Mouse (Mus musculus) layer of hippocampus, adult 9-10 months (tissue): ENCODE measurements around the gene Krt10.

Experiments used
- DNase-seq: peaks from one replicate; pipeline ENCODE4 v3.0.0; 2022; ENCODE audit warnings: low spot score

Gene Krt10

DNA sequence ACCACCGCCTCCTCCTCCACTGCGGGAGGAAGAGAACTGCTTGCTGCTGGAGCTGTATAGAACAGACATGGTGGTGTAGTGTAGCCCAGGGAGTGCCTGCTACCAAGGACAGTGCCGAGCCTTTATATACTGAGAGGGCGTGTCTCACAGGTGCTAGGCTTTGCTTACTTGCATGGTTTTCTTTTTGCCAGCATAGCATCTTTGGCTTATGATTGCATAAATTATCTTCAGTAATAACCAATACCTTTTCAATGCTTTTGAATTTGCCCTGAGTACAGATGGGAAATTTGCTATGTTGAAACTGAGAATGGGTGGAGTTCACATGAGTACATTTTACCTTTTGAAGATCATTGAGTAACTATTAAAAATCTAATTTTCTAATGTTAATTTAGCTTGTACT lies at the start of gene Krt10:
TSS of gene Krt10 (minus strand) at position 101 of the 400 bp plus-strand sequence.
- no peak for DNase-seq

DNA sequence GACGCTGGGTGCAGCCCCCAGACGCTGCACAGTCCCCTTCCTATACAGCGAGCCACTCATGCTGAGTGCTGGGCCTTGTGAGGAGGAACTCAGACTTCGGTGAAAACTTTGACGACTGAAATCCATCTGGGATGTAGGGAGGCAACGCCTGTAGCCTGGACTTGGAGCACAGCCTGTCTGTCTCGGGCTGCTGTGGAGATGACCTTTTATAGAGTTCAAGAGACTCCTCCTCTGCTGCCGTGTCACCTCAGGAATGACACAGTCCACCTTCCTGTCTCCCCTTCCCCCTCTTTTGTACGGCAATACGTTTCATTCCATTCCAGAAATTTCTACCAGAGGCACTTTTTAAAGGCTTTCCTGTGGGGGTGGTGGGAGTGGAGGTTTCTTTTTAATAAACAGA lies 48.8 kb upstream of the Krt10 start, which contains the start of gene Krt20:
TSS of gene Krt20 (minus strand) at position 179 of the 400 bp plus-strand sequence.
- no peak for DNase-seq

DNA sequence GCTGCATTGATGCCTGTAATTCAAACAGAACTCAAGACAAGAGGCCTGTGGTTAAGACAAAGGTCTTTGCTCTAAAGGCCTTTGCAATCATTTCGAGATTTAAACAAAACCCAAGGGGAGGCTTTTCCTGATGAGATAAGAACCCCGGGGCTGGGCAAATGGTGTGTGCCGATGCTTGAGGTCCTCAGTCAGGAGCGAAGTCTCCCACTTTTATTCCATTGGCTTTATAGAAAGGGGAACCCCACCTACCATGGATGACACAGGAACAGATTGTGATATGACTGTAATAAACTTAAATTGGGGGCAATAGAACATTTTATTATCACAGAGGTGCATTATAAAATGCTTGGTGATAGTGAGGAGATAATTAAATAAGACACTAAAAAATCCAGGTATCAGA lies 47.5 kb upstream of the Krt10 start:
- no peak for DNase-seq

DNA sequence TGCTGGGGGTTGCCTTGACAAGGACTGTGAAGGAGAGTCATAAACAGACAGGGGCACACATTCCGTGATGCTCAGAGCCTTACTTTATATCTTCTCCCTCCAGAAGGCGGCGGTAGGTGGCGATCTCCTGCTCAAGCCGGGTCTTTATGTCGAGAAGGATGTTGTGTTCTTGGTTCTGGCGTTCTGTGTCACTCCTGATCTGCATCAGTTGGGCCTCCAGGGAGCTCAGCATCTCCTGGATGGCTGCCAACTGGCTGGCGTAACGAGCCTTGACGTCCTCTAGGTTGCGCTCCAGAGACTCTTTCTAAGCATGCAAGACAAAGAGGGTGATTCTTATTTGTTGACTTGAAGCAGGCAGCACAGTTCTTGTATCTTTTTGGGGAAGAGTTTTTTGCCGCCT lies 41.5 kb upstream of the Krt10 start:
- DNase-seq, result no peak

DNA sequence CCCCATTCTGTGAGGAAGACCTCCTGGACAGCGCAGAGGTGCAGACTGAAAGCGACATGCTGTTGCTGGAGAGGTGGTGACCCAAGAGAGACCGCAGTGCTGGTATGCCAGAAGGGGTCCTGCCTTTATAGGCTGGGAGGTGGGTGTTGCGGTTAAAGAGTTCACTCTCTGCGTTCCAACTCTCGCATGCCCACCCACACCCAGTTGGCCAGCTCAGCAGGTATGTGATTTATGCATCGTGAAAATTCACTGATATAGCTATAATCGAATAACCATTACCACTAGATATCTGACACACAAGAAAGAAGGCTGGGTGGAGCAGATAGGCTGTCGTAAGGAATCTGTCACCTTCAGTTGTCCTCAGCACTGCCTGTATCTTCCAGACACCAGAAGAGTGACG lies 33.0 kb upstream of the Krt10 start, which contains the start of gene Krt12:
TSS of gene Krt12 (minus strand) at position 101 of the 400 bp plus-strand sequence.
- no peak for DNase-seq

DNA sequence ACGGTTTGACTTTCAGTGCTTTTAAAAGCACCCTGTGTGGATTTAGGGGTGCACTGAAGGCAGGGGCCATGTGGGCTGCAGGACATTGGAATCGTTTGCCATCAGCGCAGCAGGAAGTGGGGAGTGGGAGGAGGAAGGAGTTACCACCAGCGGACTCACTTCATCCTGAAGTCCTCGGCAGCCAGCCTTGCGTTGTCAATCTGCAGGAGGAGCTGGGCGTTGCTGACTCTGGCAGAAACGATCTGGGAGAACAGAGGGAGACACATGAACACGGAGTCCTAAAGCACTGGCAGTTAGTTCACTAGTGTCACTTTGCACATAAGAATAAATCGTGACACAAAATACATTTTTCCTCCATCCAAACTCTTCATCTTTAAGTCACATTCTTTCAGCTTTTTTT lies 31.4 kb upstream of the Krt10 start:
- DNase-seq, result no peak

DNA sequence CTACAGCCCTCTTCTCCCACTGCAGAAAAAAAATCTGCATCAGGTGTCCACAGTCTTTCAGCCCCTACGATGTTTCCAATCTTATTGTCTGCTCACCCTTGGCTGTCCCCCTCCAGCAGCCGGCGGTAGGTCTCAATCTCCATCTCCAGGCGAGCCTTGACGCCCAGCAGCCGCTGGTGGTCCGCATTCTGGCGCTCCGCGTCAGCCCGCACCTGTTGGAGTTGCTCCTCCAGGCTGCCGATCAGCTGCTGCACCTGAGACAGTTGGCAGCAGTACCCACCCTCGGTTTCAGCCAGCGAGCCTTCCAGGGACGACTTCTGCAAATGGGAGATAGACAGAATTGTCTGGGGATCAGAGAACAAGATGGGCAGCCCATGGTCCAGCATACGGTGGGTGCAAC lies 28.7 kb upstream of the Krt10 start:
- no peak for DNase-seq

DNA sequence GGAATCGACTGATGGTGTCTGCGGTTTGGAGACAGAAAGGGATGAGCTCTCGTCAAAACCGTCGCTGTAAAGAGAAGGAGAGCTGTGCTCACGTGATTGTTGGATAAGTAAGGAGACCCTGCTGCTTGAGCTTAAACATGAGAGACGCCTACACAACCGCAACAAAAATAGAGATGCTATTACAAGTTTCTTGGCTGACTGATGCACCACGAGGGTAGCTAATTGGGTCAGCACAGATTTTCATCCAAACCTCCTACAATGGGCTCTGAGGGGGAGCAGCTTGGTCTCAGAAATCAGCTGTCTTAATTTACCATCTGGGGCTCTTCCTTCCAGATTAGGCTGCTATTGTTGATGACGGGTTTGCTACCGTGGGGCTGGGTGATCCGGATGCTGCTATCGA lies 27.7 kb upstream of the Krt10 start:
- peak; percentile 45 for DNase-seq

DNA sequence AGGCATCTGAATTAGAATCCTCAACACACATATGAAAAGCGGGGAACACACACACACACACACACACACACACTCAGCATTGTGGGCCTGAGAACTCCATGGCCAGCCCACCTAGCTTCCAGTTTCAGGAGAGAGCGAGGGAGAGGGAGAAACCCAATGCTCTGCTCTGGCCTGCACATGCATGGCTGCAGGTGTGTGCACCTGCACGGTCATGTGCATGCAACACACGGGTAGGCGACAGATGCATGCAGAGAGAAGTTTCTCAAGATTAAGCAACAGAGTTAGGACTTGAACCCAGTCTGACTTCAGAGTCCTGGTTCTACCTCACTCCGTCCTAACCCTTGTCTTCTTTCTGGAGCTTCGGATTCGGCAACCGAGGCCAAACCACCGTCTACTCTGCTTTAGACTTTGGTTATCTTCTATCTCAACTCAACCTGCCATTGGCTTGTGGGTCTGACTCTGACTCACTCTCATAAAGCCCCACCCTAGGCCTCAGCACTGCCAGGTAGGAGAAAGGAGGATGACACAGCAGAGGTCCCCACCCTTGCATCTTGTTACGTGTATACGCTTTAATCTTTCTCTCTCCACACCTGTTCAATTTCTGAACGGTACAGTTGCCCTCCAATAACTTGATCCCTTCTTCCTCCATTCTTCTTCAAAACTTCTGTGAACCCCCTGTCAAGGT lies 25.4 kb upstream of the Krt10 start:
- no peak for DNase-seq

DNA sequence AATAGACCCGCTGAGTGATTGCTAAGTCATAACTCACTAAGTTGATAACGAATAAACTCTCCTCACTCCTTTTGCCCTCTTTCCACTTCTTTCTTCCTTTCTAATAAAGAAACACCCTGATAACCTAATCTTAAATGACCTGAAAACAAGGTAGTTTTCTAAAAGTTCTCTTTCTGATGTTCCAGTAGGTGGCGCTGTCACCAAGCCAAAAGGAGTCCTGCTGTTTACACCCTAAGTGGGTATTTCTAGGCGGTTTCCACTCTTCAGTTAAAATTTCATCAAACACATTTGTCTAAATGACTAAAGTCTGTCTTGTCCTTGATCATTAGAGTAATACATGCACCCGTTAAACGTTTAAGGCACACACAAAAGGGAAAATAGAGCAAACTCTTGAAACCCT lies 24.1 kb upstream of the Krt10 start:
- no peak for DNase-seq

DNA sequence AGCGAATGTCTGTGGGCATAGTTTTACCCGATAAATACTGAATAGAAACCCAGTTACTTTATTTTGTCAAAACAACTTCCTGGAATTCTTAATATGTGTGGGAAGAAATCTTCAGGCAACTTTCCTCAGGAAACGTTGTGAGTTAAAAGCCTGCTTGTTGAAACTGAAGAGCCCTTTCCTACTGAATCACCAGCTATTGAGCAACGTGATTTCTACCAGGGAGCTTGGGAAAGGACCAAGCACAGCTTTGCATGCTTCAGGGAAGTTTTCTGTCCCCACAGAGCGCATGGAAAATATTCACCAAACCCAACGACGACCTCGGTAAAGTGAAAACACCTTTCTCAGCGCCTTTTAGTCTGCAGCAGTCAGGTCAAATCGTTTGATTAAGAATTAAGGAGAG lies 17.0 kb upstream of the Krt10 start:
- DNase-seq, result no peak

DNA sequence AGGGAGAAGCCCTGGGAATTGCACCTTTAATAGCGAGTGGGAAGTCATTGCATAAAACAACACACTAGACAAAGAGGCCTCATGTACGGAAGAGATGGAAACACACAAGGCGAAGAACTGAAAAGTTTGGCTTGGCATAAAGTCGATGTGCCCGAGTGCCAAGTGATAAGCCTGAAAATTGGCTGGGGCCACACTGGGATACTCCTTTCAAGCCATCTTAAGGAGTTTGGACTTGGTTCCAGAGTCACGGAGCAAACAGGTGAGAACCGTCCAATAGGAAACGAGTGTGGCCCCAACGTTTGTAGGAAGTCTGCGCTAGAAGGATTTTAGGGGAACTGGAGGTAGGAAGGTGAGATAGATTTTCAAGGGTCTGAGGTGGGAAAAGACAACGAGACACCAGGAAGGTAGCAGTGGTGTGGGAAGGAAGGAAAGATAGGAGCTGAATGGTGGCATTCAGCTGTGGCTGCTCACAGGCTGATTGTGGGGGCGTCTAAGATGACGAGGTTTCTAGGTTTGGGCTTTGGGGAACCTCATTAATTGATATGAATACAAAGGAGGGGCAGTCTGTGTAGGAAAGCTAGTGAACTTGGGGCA lies 10.9 kb upstream of the Krt10 start:
- no peak for DNase-seq

DNA sequence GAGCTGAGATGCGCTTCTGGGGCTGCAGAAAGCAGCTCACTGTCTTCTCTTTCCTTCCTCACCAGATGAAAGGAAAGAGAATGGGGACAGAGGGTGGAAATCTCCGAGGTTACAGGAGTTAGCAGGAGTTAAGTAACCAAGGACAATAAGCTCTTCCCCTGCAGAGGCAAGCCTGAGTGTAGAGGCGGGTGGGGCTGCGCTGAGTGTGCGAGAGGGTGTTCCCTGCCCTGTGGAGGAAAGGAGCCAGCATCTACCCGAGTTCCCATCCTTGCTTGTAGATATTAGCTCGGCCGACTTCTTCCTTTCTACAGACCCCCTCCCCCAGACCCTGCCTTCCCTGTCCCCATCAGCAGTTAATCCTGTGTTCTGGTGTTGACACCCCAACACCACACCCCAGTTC lies 9.7 kb upstream of the Krt10 start:
- DNase-seq, result no peak

DNA sequence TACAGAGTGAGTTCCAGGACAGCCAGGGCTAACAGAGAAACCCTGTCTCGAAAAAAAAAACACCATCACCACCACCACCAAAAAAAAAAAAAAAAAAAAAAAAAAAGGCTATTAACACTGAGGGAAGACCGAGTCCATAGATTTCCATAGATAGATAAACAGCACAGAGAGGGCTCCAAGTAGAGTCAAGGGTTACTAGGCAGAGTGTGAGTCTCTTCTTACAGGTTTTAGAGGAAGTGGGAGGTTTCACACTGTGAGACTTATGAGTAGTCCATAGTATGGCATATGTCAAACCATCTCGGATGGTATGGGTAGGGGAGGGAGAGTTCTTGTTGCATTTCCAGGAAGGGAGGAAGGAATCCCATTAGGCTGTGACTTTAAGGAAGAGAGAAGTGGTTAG lies 8.9 kb upstream of the Krt10 start:
- DNase-seq, result no peak

DNA sequence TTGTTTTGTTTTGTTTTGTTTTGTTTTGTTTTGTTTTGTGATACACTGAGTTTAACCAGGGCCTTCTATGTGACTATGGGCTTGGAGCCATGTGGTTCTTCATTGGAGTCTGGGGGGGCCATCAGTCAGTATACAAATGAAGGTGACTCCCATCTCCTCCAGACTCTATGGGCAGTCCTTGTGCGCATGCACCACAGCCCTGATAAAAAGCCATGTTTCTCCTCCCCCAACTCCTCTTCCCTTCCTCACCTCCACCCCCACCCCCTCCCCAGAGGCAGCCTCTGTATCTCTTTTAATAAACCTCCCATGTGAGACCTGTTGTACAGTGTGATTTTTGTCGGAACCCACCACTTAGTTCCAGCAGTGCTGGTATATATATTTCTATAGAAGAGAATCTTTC lies 7.5 kb upstream of the Krt10 start:
- DNase-seq, result no peak

DNA sequence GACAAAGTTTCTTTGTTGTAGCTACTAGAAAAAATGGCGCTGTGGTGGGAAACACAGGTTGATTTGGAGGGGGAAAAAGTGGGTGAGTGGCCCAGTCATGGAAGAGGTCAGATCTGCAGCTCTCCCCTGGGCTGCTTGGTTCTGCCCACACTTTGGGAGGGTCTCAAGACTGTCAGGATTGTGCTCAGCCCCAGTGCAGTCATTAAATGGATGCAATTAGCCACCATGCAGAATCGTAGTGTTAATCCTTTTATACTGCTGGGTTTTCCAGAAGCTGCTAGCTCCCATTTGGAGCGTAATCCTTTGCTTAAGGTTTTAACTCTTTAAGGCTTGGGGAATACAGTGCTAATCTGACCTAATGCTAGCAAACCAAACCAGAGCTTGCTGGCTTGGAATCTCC lies 6.9 kb upstream of the Krt10 start:
- no peak for DNase-seq

DNA sequence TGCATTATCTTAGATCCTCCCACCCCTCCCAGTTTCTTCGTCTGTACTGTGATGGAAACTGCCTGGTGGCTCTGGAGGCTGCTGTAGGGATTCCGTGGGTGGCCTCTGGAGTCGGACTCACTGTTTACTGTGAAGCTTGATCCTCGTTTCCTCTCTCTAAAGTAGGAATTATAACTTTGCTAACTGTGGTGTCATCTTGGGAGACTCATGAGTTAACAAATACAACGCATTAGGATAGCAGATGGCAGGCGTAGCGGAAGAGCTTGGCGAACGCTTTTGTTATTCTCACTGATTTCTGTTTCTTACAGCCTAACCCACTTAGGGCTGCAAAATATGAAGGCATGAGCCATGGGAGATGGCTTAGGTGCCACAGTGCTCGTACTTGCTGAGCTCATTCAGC lies 3.3 kb upstream of the Krt10 start:
- DNase-seq, result no peak

DNA sequence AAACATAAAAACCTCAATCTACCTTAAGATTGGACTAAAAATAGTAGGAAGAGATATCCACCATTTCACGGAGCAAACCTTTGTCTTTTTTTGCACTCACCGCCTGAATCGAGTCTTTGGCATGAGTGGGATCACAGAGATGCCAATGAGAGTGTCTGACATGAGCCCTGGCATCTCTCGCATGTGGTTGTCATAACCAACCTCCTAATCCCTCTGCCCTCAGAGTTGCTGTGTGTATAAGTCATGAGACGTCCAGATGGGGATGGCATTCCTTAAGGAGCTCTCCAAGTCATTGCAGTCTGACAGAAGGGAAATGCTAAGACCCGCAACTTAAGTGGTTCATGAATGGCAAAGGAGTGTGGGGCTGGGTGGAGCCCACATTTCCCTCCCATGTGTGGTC lies 2.2 kb upstream of the Krt10 start:
- DNase-seq, result no peak

DNA sequence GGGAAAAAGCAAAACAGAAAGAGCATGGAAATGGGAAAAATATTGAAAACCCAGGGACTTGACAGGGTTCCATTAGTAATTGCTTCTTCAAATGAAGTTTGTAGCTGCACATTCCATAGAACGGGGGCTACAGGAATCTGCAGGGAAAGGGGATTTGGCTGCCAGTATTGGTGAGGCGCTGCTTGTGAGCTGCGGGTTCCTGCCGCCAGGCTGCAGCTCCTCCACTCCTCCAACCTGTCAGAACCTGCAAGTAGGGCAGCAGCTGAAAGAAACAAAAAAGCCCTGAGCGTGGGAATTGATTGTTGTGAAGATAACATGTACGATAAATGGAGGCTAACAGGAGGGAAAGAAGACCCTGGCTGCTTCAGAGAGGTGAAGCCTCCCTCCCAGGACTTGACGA lies 1.7 kb upstream of the Krt10 start:
- no peak for DNase-seq

DNA sequence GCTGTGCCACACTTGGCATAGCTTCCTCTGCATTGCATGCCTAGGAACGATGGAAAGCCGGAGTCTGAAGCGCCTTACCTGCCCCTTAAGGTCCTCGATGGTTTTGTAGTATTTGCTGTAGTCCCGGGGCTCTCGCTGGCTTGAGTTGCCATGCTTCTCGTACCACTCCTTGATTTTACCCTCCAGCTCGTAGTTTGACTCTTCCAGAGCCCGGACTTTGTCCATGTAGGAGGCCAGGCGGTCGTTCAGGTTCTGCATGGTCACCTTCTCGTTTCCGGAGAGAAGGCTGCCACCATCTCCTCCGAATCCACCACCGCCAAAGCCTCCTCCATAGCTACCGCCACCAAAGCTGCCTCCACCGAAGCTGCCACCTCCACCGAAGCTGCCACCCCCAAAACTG lies 503 bp downstream of the Krt10 start:
- DNase-seq, result no peak

DNA sequence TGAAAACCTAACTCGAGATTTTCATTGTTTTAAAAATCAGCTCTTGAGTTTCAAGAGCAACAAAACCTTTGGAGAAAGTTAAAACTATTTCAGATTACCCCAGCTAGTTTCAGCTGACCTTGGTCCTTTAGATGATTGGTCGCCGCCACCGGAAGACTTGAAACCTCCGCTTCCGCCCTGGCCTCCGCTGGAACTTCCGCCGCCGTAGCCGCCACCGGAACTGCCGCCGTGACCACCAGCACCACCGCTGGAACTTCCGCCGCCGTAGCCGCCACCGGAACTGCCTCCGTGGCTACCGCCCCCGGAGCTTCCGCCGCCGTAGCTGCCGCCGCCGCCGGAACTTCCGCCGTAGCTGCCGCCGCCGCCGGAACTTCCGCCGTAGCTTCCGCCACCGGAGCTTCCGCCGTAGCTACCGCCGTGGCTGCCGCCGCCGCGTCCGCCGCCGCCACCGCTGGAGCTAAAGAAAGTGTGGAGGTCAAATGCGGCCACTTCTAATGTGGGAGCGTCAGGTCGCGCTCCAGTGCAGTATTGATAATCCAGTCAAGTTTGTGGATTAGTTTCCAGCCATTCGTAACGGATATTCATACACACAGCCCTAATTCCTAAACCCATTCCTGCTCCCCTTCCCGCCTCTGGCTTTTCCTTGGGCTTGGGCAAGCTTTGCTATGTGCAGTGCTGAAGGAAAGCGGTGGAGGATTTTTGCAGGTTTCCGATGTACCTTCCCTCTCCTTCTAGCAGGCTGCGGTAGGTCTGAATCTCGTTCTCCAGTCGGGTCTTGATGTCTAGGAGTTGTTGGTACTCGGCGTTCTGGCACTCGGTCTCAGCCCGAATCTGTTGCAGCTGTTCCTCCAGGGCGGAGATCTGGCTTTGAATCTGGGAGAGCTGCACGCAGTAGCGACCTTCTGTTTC lies 3.1 kb downstream of the Krt10 start:
- DNase-seq, result peak; percentile 50

DNA sequence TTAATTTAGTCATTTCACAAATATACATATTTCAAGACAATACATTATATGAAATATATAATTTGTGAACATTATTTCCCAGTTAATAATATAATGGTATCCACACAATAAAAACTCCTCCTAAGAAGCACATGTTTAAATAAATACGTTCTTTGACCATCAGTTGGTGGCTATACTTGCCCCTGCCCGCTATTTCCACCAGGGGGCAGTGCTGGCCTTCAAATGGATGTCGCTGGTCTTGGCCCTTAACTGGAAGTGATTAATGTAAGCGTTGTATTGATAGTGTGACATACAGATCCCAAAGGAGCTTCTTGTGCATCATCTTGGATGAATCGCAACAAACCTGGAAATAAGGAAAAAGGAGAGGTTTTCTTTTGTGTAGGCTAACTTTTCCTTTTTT lies 9.6 kb downstream of the Krt10 start:
- DNase-seq, result peak; percentile 75

DNA sequence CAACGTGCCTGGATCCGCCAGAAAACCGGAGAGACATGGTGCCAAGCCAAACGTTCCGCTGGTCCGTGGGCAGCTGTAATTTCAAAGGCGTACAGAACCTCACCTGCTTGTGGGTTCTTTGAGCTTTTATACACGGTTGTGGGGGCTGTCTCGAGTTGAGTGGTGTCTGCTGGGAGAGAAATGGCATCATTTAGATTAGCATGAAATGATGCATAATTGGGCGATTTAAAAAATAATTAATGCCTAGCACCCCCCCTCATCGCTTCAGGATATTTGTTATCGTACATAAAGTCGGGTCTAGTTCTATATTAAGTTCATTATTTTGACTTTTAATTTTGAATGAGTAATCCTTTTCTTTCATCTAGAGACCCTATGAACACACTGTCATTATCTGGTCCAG lies 14.4 kb downstream of the Krt10 start, which contains the start of gene Krt28:
TSS of gene Krt28 (minus strand) at position 101 of the 400 bp plus-strand sequence.
- no peak for DNase-seq
